Mouse (Mus musculus): ENCODE data around the gene Igfbp4.
A peak's percentile ranks its signal among the peaks of the same experiment; 100 is the strongest.

The Igfbp4 gene

GRCm38 (mm10) chr11:99041841-99042780, 1.1 kb downstream of the Igfbp4 start:
- no peak for DNase-seq (ENCODE audit: low spot score in 2 of 2)

GRCm38 (mm10) chr11:99042834-99043431, 1.9 kb downstream of the Igfbp4 start:
- DNase-seq (ENCODE audit: low spot score in 2 of 2) = no peak

GRCm38 (mm10) chr11:99043632-99044031, 2.6 kb downstream of the Igfbp4 start:
- no peak for DNase-seq (ENCODE audit: low spot score in 2 of 2)

- DNase-seq (ENCODE audit: low spot score in 2 of 2) = no peak
Measured at GRCm38 (mm10) chr11:99044306-99044705, 3.3 kb downstream of the Igfbp4 start.

- DNase-seq (ENCODE audit: low spot score in 2 of 2) = no peak
Measured at GRCm38 (mm10) chr11:99045159-99045889, 4.3 kb downstream of the Igfbp4 start.

GRCm38 (mm10) chr11:99047120-99047519, 6.1 kb downstream of the Igfbp4 start:
- no peak for DNase-seq (ENCODE audit: low spot score in 2 of 2)

GRCm38 (mm10) chr11:99047643-99048042, 6.6 kb downstream of the Igfbp4 start:
- DNase-seq (ENCODE audit: low spot score in 2 of 2) = no peak

- no peak for DNase-seq (ENCODE audit: low spot score in 2 of 2)
Measured at GRCm38 (mm10) chr11:99055143-99055542, 14.1 kb downstream of the Igfbp4 start.

- DNase-seq (ENCODE audit: low spot score in 2 of 2) = no peak
Measured at GRCm38 (mm10) chr11:99055571-99056452, 14.8 kb downstream of the Igfbp4 start.

- DNase-seq (ENCODE audit: low spot score in 2 of 2) = no peak
Measured at GRCm38 (mm10) chr11:99060435-99060834, 19.4 kb downstream of the Igfbp4 start.

GRCm38 (mm10) chr11:99062661-99063060, 21.6 kb downstream of the Igfbp4 start:
- DNase-seq (ENCODE audit: low spot score in 2 of 2) = no peak

- no peak for DNase-seq (ENCODE audit: low spot score in 2 of 2)
Measured at GRCm38 (mm10) chr11:99063406-99064131, 22.5 kb downstream of the Igfbp4 start.

GRCm38 (mm10) chr11:99065353-99065752, 24.3 kb downstream of the Igfbp4 start:
- no peak for DNase-seq (ENCODE audit: low spot score in 2 of 2)

- DNase-seq (ENCODE audit: low spot score in 2 of 2) = peak; percentile 69 to 77
Measured at GRCm38 (mm10) chr11:99065979-99066378, 24.9 kb downstream of the Igfbp4 start.

- DNase-seq (ENCODE audit: low spot score in 2 of 2) = no peak
Measured at GRCm38 (mm10) chr11:99067591-99067990, 26.5 kb downstream of the Igfbp4 start.

- DNase-seq (ENCODE audit: low spot score in 2 of 2) = no peak
Measured at GRCm38 (mm10) chr11:99068455-99068854, 27.4 kb downstream of the Igfbp4 start.

- DNase-seq (ENCODE audit: low spot score in 2 of 2) = no peak
Measured at GRCm38 (mm10) chr11:99071866-99072265, 30.8 kb downstream of the Igfbp4 start.

GRCm38 (mm10) chr11:99073781-99074180, 32.7 kb downstream of the Igfbp4 start:
- DNase-seq (ENCODE audit: low spot score in 2 of 2) = no peak

GRCm38 (mm10) chr11:99076744-99077319, 35.8 kb downstream of the Igfbp4 start:
- DNase-seq (ENCODE audit: low spot score in 2 of 2) = no peak

GRCm38 (mm10) chr11:99077869-99078268, 36.8 kb downstream of the Igfbp4 start:
- no peak for DNase-seq (ENCODE audit: low spot score in 2 of 2)
